In genomic region chr5:120619201-120619600, GRCm38 (mm10) we compare ENCODE assay signal across 9 mouse cellular contexts. TPM values are rescaled to one million over a fixed set of nuclear protein-coding genes. Genes with fewer than 3 reads are reported as not detected.
DNase-seq lines count a peak whose midpoint lies in the region; ATAC-seq and TF ChIP-seq lines count a peak whose summit lies in the region.
"Had no signal": no experiment of that assay in that cellular context is flagged by ENCODE, and none has a peak within 500 bp of the region (broad histone marks: within the 10 kb centered on the region; RNA-seq: fewer than 3 reads in every experiment).

No protein-coding gene starts in this region.

- no peak overlapping the region for H3K4me2 ChIP-seq in heart, embryonic 11.5 days
- H3K4me2 ChIP-seq: limb, embryonic 13.5 days had no signal

- H3K4me3 ChIP-seq in heart, embryonic 11.5 days (ENCODE audit: low read depth, low read length): no peak overlapping the region
- no peak overlapping the region for H3K4me3 ChIP-seq in testis, adult 2 months (ENCODE audit: control insufficient read depth, low read depth, low read length)
- no peak overlapping the region for H3K4me3 ChIP-seq in cerebellum, adult 2 months (replicated peaks; ENCODE audit: insufficient read depth, low read depth, low read length)
- H3K4me3 ChIP-seq: limb, embryonic 13.5 days had no signal

- H3K27me3 ChIP-seq in heart, embryonic 11.5 days (ENCODE audit: control insufficient read depth, insufficient read depth, low read length): no peaks in the 10 kb centered on the region
- H3K27me3 ChIP-seq in testis, adult 2 months (ENCODE audit: control insufficient read depth, insufficient read depth, low read length): no peaks in the 10 kb centered on the region
- H3K27me3 ChIP-seq in cerebellum, adult 2 months (ENCODE audit: control insufficient read depth, insufficient read depth, low read length): no peaks in the 10 kb centered on the region
- H3K27me3 ChIP-seq: limb, embryonic 13.5 days had no signal

- 20% methylated on average over 5 of the region's 5 CpGs for WGBS in heart, embryonic 11.5 days (ENCODE audit: insufficient replicate concordance)
- WGBS in cerebellum, adult 2 months: 7% methylated on average over 5 of the region's 5 CpGs

- no peak overlapping the region for H3K9ac ChIP-seq in heart, embryonic 11.5 days (ENCODE audit: low read depth, low read length)
- H3K9ac ChIP-seq: limb, embryonic 13.5 days had no signal

- no peaks in the 10 kb centered on the region; the same call in 1 of the 2 replicates for H3K4me1 ChIP-seq in heart, embryonic 11.5 days (ENCODE audit: control insufficient read depth, insufficient read depth, low read length)
- H3K4me1 ChIP-seq in testis, adult 2 months (ENCODE audit: control insufficient read depth, insufficient read depth, low read length): peaks cover 2% of the 10 kb centered on the region; the same call in 1 of the 2 replicates
- peaks cover 7% of the 10 kb centered on the region for H3K4me1 ChIP-seq in cerebellum, adult 2 months (ENCODE audit: control insufficient read depth, insufficient read depth, low read length)

- no peak for TF ChIP-seq POLR2A in testis, adult 2 months (IDR thresholded peaks at IDR 0.05; ENCODE audit: control insufficient read depth, low read depth, low read length)
- TF ChIP-seq POLR2A in cerebellum, adult 2 months (IDR thresholded peaks at IDR 0.05; ENCODE audit: borderline replicate concordance, insufficient read depth, low read length): no peak

- intact Hi-C loops in heart, postnatal 14 days (cut with DNase I): loop anchor here (2.0 kb wide), 1 partner anchor 94 kb away; no protein-coding TSS in a partner anchor

- peak; percentile 56 to 76 for DNase-seq in heart, postnatal 14 days
- no peak for DNase-seq in testis, postnatal 14 days (ENCODE audit: low spot score)
- DNase-seq in cerebellum, adult 2 months: peak; percentile 69 to 80
- DNase-seq in layer of hippocampus, postnatal 25 days (ENCODE audit: extremely low spot score in 1 of 2, low spot score in 1 of 2): peak; percentile 68 to 89
- DNase-seq in retina, embryonic 14.5 days (ENCODE audit: low spot score): peak; percentile 78
- no peak for DNase-seq in gastrocnemius, postnatal 4 days (ENCODE audit: low spot score in 2 of 2)

- no peaks in the 10 kb centered on the region for H3K9me3 ChIP-seq in heart, embryonic 11.5 days (replicated peaks; ENCODE audit: control insufficient read depth, low read length)

- H3K27ac ChIP-seq in heart, embryonic 11.5 days (ENCODE audit: low read depth, low read length): no peak overlapping the region
- H3K27ac ChIP-seq in testis, adult 2 months (ENCODE audit: control insufficient read depth, insufficient read depth, low read depth, low read length): no peak overlapping the region
- H3K27ac ChIP-seq in cerebellum, adult 2 months (ENCODE audit: insufficient read depth, low read length): no peak overlapping the region
- H3K27ac ChIP-seq: limb, embryonic 13.5 days had no signal

- H3K36me3 ChIP-seq in heart, embryonic 11.5 days (ENCODE audit: control insufficient read depth, insufficient read depth, low read length): peaks cover 35% of the 10 kb centered on the region
- peaks cover 2% of the 10 kb centered on the region for H3K36me3 ChIP-seq in testis, adult 2 months (ENCODE audit: control insufficient read depth, insufficient read depth, low read length)

- no peak for ATAC-seq in heart, embryonic 11.5 days (replicated peaks; ENCODE audit: insufficient number of reproducible peaks, low FRiP score, low TSS enrichment)

- TF ChIP-seq CTCF in testis, adult 2 months (IDR thresholded peaks at IDR 0.05; ENCODE audit: control insufficient read depth, insufficient read depth, insufficient replicate concordance, low read depth, low read length): peak; percentile 96; the same call in 1 of the 2 replicates
- TF ChIP-seq CTCF in cerebellum, adult 2 months (IDR thresholded peaks at IDR 0.05; ENCODE audit: borderline replicate concordance, insufficient read depth, low read depth, low read length): peak; percentile 96

RNA-seq across cellular contexts. Expression of gene Ddx54, which starts 6.7 kb away (rescaled TPM):
- total RNA-seq in heart, postnatal 14 days (2021): 10 to 100 TPM; 20.4 to 22.5 TPM
- 22.2 and 23.5 TPM in 2 replicates for polyA plus RNA-seq in heart, embryonic 11.5 days (2014; fragmentation: Nextera tagmentation; extraction: Ambion mirVana)
- polyA plus RNA-seq in testis, adult 2 months (2012; rRNA removed): 14.9 and 16.6 TPM in 2 replicates
- 24.1 and 25.4 TPM in 2 replicates for polyA plus RNA-seq in cerebellum, adult 2 months (2012; rRNA removed)
- 10 to 100 TPM; 40.7 to 42.5 TPM for total RNA-seq in layer of hippocampus, postnatal 25 days (2021)
- total RNA-seq in gastrocnemius, postnatal 4 days (2021): 10 to 100 TPM; 28.5 to 29.5 TPM

RNA-seq across cellular contexts. Expression of gene Rita1, which starts 6.8 kb away (rescaled TPM):
- 10 to 100 TPM; 15.1 to 18.3 TPM for total RNA-seq in heart, postnatal 14 days (2021)
- polyA plus RNA-seq in heart, embryonic 11.5 days (2014; fragmentation: Nextera tagmentation; extraction: Ambion mirVana): 5.6 and 7.9 TPM in 2 replicates
- 9.0 and 13.2 TPM in 2 replicates for polyA plus RNA-seq in testis, adult 2 months (2012; rRNA removed)
- polyA plus RNA-seq in cerebellum, adult 2 months (2012; rRNA removed): 43.7 and 47.3 TPM in 2 replicates
- 10 to 100 TPM; 23.9 to 25.5 TPM for total RNA-seq in layer of hippocampus, postnatal 25 days (2021)
- 1 to 10 TPM; 6.1 to 7.2 TPM for total RNA-seq in gastrocnemius, postnatal 4 days (2021)

RNA-seq across cellular contexts. Expression of gene Cfap73, which starts 14.8 kb away (rescaled TPM):
- not detected for total RNA-seq in heart, postnatal 14 days (2021)
- polyA plus RNA-seq in heart, embryonic 11.5 days (2014; fragmentation: Nextera tagmentation; extraction: Ambion mirVana): not detected in 2 replicates
- 6.4 and 7.8 TPM in 2 replicates for polyA plus RNA-seq in testis, adult 2 months (2012; rRNA removed)
- polyA plus RNA-seq in cerebellum, adult 2 months (2012; rRNA removed): 0.24 and 0.31 TPM in 2 replicates
- total RNA-seq in layer of hippocampus, postnatal 25 days (2021): under 1 TPM; 0.39 to 0.42 TPM
- total RNA-seq in gastrocnemius, postnatal 4 days (2021): not detected
- polyA plus RNA-seq: limb, embryonic 13.5 days had no signal

RNA-seq across cellular contexts. Expression of gene Rasal1, which starts 29.4 kb away (rescaled TPM):
- total RNA-seq in heart, postnatal 14 days (2021): under 1 TPM in 1 of 2 experiments, not detected in 1; 0.59 TPM
- 0.27 and 0.30 TPM in 2 replicates for polyA plus RNA-seq in heart, embryonic 11.5 days (2014; fragmentation: Nextera tagmentation; extraction: Ambion mirVana)
- 20.0 and 20.9 TPM in 2 replicates for polyA plus RNA-seq in testis, adult 2 months (2012; rRNA removed)
- polyA plus RNA-seq in cerebellum, adult 2 months (2012; rRNA removed): 24.7 and 30.5 TPM in 2 replicates
- 100 to 1,000 TPM in 1 of 2 experiments, 10 to 100 TPM in 1; 92.7 to 100 TPM for total RNA-seq in layer of hippocampus, postnatal 25 days (2021)
- not detected for total RNA-seq in gastrocnemius, postnatal 4 days (2021)

RNA-seq across cellular contexts. Expression of gene Iqcd, which starts 30.4 kb away (rescaled TPM):
- total RNA-seq in heart, postnatal 14 days (2021): under 1 TPM in 1 of 2 experiments, not detected in 1; 0.15 TPM
- polyA plus RNA-seq in heart, embryonic 11.5 days (2014; fragmentation: Nextera tagmentation; extraction: Ambion mirVana): 0.18 and 0.54 TPM in 2 replicates
- polyA plus RNA-seq in testis, adult 2 months (2012; rRNA removed): 77.3 and 85.9 TPM in 2 replicates
- polyA plus RNA-seq in cerebellum, adult 2 months (2012; rRNA removed): 1.8 and 2.0 TPM in 2 replicates
- total RNA-seq in layer of hippocampus, postnatal 25 days (2021): under 1 TPM; 0.79 to 0.80 TPM
- under 1 TPM; 0.16 to 0.37 TPM for total RNA-seq in gastrocnemius, postnatal 4 days (2021)

Comparison
In these comparisons a context has a peak if more than half of its experiments do, and no peak if none do; other contexts are left out.
1. DNase-seq: peak in heart, postnatal 14 days (2 of 2), cerebellum, adult 2 months (2 of 2), layer of hippocampus, postnatal 25 days (2 of 2) and retina, embryonic 14.5 days (single experiment); none in testis, postnatal 14 days (single experiment) and gastrocnemius, postnatal 4 days (0 of 2).